Mouse (Mus musculus) liver, adult (tissue): Measurements from ENCODE around the gene Plekha1.

Source experiments
- GATA4 ChIP-seq: IDR thresholded peaks from 2 replicates; pipeline ENCODE4 v1.6.1; 2014; ENCODE audit warnings: mild to moderate bottlenecking, low read length; ENCODE audit not compliant: insufficient replicate concordance

Plekha1 gene

GRCm38 (mm10) chr7:130865613-130866591, at the start of gene Plekha1:
Plekha1 (plus strand) TSS chr7:130865756.
- no peak; the same call in 1 of the 2 replicates for TF ChIP-seq GATA4

- TF ChIP-seq GATA4, result no peak
Measured at GRCm38 (mm10) chr7:130816243-130816642, 49.3 kb upstream of the Plekha1 start.

DNA sequence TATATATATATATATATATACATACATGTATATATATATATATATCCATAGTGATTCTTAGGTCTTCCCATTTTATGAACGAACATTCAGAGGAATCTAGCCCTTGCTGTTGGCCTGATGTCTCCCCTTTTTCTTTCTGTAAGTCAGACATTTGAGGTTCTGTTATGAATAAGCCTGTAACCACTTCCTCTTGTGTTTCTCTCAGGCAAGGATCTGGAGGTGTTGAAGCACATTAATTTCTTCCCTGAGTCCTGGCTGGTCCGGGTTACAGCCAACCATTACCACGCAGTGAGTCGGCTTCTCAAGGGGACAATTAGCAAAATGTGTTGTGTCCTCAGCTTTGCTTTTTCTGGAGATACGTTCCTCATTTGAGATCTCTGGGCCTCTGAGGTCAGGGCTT, 46.7 kb upstream of the Plekha1 start:
- no peak for TF ChIP-seq GATA4

DNA sequence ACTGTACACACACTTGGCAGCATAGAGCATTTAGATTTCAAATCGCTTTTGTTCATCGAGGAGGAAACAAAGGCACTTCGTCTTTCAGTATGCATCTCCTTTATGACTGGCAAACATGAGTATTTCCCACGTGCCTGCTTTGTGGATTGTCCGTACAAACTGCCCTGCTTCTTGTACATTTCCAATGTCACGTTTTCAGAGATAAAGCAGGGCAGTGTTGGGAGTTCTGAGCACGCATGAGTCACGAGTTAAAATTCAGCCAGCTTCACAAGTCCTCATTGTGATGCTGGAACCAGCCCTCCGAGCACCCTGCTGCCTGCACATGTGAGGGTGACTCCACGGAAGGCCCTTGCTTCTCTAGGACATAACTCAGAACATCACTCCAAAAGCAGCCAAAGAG, 45.9 kb upstream of the Plekha1 start:
- no peak for TF ChIP-seq GATA4

GRCm38 (mm10) chr7:130823992-130824391, 41.6 kb upstream of the Plekha1 start:
- TF ChIP-seq GATA4, result no peak

- TF ChIP-seq GATA4, result no peak
Measured at GRCm38 (mm10) chr7:130826343-130826742, 39.2 kb upstream of the Plekha1 start.

DNA sequence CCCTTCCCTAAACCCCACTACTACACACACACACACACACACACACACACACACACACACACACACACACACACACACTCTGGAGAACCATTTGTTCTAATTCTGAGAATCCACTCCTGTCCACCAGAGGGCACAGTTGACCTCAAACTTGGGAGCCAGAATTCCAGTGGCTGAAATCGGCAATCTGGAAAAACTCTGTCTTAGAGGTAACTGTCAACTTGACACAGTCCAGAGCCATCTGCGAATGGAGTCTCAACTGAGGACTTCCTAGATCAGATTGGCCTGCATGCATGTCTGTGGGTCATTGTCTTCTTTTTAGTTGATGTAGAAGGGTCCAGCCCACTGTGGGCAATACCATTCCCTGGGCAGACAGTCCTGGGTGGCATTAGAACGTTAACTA, 38.1 kb upstream of the Plekha1 start:
- TF ChIP-seq GATA4, result no peak

GRCm38 (mm10) chr7:130827844-130828403, 37.6 kb upstream of the Plekha1 start:
- TF ChIP-seq GATA4, result no peak

DNA sequence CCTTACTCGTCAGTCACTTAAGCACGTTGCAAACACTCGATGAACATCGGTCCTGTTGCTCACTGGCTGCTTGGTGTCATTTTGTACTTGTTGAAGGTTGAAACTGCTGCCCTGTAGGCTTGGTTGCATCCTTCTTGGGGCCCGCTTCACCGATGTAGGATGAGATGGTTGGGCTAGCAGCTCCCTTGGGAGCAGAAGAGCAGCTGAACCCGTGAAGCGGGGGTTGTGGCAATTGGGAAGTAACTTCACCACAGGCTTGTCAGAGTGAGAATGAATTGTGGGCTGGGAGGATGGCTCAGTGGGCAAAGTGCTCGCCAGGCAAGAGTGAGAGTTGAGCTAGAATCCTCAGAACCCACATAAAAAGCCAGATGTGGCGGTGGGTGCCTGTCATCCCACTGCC, 37.1 kb upstream of the Plekha1 start:
- no peak for TF ChIP-seq GATA4

GRCm38 (mm10) chr7:130831586-130831985, 34.0 kb upstream of the Plekha1 start:
- no peak; the same call in 1 of the 2 replicates for TF ChIP-seq GATA4

DNA sequence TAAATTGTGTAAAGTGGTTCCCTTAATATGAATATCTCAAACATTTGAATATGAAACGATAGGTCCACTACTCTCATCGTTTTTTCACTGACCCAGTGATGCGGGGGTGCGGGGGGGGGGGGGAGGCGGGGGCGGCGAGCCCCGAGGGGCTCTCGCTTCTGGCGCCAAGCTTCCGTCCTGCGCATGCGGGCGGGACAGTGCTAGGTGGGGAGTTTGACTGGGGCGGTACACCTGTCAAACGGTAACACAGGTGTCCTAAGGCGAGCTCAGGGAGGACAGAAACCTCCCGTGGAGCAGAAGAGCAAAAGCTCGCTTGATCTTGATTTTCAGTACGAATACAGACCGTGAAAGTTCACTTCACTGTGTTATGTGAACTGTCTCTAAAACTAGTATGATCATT, 31.3 kb upstream of the Plekha1 start:
- no peak for TF ChIP-seq GATA4

DNA sequence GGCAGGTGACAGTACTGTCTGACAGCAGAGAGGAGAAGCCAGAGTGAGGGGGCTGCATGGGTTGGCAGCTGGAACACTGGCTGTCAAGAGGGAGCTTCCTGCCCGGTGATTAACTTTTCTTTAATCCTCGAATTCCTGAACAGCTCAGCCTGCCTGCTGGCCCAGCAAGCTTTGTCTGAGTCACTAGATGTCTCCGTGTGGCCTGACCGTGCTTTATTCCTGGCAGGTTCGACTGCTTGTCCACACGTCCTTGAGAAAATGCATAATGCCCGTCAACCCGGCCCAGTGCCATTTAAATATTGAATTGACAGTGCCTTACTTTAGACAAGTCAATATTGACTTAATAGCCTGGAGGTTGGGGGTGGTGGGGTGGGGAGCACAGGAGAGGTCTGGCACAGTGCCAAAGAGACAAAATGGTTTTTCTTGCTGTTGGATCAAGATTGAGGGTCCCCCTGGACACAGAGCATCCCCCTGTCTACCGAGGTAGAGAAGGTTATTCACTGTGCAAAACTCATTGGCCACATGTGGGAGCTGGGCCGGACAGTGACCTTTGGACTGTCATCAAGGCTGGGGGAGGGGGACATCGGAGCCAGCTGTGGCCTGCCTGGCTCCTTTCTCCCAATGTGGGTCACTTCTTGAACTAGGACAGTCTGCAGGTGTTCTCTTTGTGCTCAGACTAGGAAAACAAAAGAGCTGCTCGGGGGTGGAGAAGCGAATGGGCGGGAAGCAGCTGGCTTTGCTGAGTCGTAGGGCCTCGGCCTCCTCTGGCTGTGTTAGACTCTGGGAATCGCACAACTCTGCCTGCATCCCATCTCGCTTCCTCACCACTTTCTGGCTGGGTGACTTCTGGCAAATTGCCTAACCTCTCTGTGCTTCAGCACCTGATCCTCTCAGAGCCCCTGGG, 30.3 kb upstream of the Plekha1 start:
- TF ChIP-seq GATA4, result no peak

GRCm38 (mm10) chr7:130836066-130836465, 29.5 kb upstream of the Plekha1 start:
- no peak for TF ChIP-seq GATA4

- TF ChIP-seq GATA4, result no peak
Measured at GRCm38 (mm10) chr7:130837941-130838657, 27.5 kb upstream of the Plekha1 start.

GRCm38 (mm10) chr7:130838658-130839025, 26.9 kb upstream of the Plekha1 start:
- no peak for TF ChIP-seq GATA4
